ENCODE assay signal across 17 mouse cellular contexts in genomic region chr1:36461829-36462228, GRCm38 (mm10). TPM values are rescaled to one million over a fixed set of nuclear protein-coding genes. Genes with fewer than 3 reads are reported as not detected.
A peak's percentile ranks its signal among the peaks of the same experiment; 100 is the strongest.
DNase-seq lines count a peak whose midpoint lies in the region; ATAC-seq lines count a peak whose summit lies in the region.
"Had no signal": no experiment of that assay in that cellular context is flagged by ENCODE, and none has a peak within 500 bp of the region (broad histone marks: within the 10 kb centered on the region; RNA-seq: fewer than 3 reads in every experiment).

No protein-coding gene starts in this region.

- DNase-seq in CD4-positive, CD25-positive, alpha-beta regulatory T cell, adult 2 months (ENCODE audit: low read depth, low spot score): peak; percentile 39
- peak; percentile 27 for DNase-seq in T-cell, adult 2 months (ENCODE audit: low spot score)
- peak; percentile 55 for DNase-seq in thymus, postnatal 25 days
- DNase-seq in left cerebral cortex, adult 8-10 months (ENCODE audit: low spot score in 2 of 2): no peak
- DNase-seq: adrenal gland, postnatal 25 days; cerebellum, adult 2 months; kidney, postnatal 25 days; lung, postnatal 14 days had no signal

- no peak overlapping the region for H3K4me3 ChIP-seq in midbrain, embryonic 13.5 days (replicated peaks)
- no peak overlapping the region for H3K4me3 ChIP-seq in heart, embryonic 11.5 days (ENCODE audit: low read depth, low read length)
- H3K4me3 ChIP-seq: erythroblast, embryonic 14.5 days; forebrain, embryonic 15.5 days; hindbrain, embryonic 13.5 days; intestine, embryonic 15.5 days had no signal

- H3K27me3 ChIP-seq in midbrain, embryonic 13.5 days: no peaks in the 10 kb centered on the region
- no peaks in the 10 kb centered on the region for H3K27me3 ChIP-seq in heart, embryonic 11.5 days (ENCODE audit: control insufficient read depth, insufficient read depth, low read length)
- H3K27me3 ChIP-seq: CH12.LX; forebrain, embryonic 15.5 days; hindbrain, embryonic 13.5 days; intestine, embryonic 15.5 days had no signal

- H3K9ac ChIP-seq in midbrain, embryonic 13.5 days (replicated peaks): no peak overlapping the region
- H3K9ac ChIP-seq in heart, embryonic 11.5 days (ENCODE audit: low read depth, low read length): no peak overlapping the region
- H3K9ac ChIP-seq: forebrain, embryonic 15.5 days; hindbrain, embryonic 13.5 days; intestine, embryonic 15.5 days had no signal

- no peaks in the 10 kb centered on the region for H3K36me3 ChIP-seq in midbrain, embryonic 13.5 days
- no peaks in the 10 kb centered on the region for H3K36me3 ChIP-seq in heart, embryonic 11.5 days (ENCODE audit: control insufficient read depth, insufficient read depth, low read length)
- H3K36me3 ChIP-seq: forebrain, embryonic 15.5 days; hindbrain, embryonic 13.5 days; intestine, embryonic 15.5 days had no signal

- WGBS in midbrain, embryonic 13.5 days: 67% methylated on average over 2 of the region's 2 CpGs
- WGBS in heart, embryonic 11.5 days (ENCODE audit: insufficient replicate concordance): 41% methylated on average over 2 of the region's 2 CpGs

- H3K4me2 ChIP-seq in midbrain, embryonic 13.5 days (replicated peaks): no peak overlapping the region
- no peak overlapping the region for H3K4me2 ChIP-seq in heart, embryonic 11.5 days
- H3K4me2 ChIP-seq: forebrain, embryonic 15.5 days; hindbrain, embryonic 13.5 days; intestine, embryonic 15.5 days; midbrain, embryonic 11.5 days had no signal

- no peaks in the 10 kb centered on the region for H3K9me3 ChIP-seq in midbrain, embryonic 13.5 days
- H3K9me3 ChIP-seq in heart, embryonic 11.5 days (replicated peaks; ENCODE audit: control insufficient read depth, low read length): no peaks in the 10 kb centered on the region
- H3K9me3 ChIP-seq: forebrain, embryonic 15.5 days; hindbrain, embryonic 13.5 days; intestine, embryonic 15.5 days had no signal

- no peak overlapping the region for H3K27ac ChIP-seq in midbrain, embryonic 13.5 days
- H3K27ac ChIP-seq in heart, embryonic 11.5 days (ENCODE audit: low read depth, low read length): no peak overlapping the region
- H3K27ac ChIP-seq: forebrain, embryonic 15.5 days; hindbrain, embryonic 13.5 days; intestine, embryonic 15.5 days had no signal

- no peaks in the 10 kb centered on the region for H3K4me1 ChIP-seq in midbrain, embryonic 13.5 days (replicated peaks)
- no peaks in the 10 kb centered on the region for H3K4me1 ChIP-seq in heart, embryonic 11.5 days (ENCODE audit: control insufficient read depth, insufficient read depth, low read length)
- H3K4me1 ChIP-seq: forebrain, embryonic 15.5 days had no signal

- peak; percentile 92 for ATAC-seq in megakaryocyte, adult 5-6 weeks (ENCODE audit: poor library complexity, severe bottlenecking)
- ATAC-seq in midbrain, embryonic 13.5 days: no peak
- ATAC-seq in heart, embryonic 11.5 days (replicated peaks; ENCODE audit: insufficient number of reproducible peaks, low FRiP score, low TSS enrichment): no peak
- ATAC-seq: forebrain, embryonic 15.5 days; intestine, embryonic 15.5 days had no signal

RNA-seq across cellular contexts. Expression of gene Cnnm4, which starts 9.6 kb away (rescaled TPM):
- total RNA-seq in megakaryocyte, adult 5-6 weeks (2015): 17.8 and 22.7 TPM in 2 replicates
- total RNA-seq in megakaryocyte, adult 5-6 weeks (2017): 15.2 and 16.3 TPM in 2 replicates
- 8.8 and 10.0 TPM in 2 replicates for polyA plus RNA-seq in midbrain, embryonic 13.5 days (2015; fragmentation: Nextera tagmentation; extraction: Ambion mirVana)
- 6.6 and 6.9 TPM in 2 replicates for polyA plus RNA-seq in heart, embryonic 11.5 days (2014; fragmentation: Nextera tagmentation; extraction: Ambion mirVana)
- 10 to 100 TPM; 11.7 to 13.7 (median 12.2) TPM for total RNA-seq in left cerebral cortex, adult 8-10 months (2022)

RNA-seq across cellular contexts. Expression of gene Lman2l, which starts 16.8 kb away (rescaled TPM):
- total RNA-seq in megakaryocyte, adult 5-6 weeks (2015): 23.9 and 25.4 TPM in 2 replicates
- 14.4 and 15.8 TPM in 2 replicates for total RNA-seq in megakaryocyte, adult 5-6 weeks (2017)
- polyA plus RNA-seq in midbrain, embryonic 13.5 days (2015; fragmentation: Nextera tagmentation; extraction: Ambion mirVana): 66.8 and 72.1 TPM in 2 replicates
- polyA plus RNA-seq in heart, embryonic 11.5 days (2014; fragmentation: Nextera tagmentation; extraction: Ambion mirVana): 31.3 and 31.4 TPM in 2 replicates
- total RNA-seq in left cerebral cortex, adult 8-10 months (2022): 10 to 100 TPM; 36.4 to 46.7 (median 39.1) TPM

RNA-seq across cellular contexts. Expression of gene Cnnm3, which starts 49.8 kb away (rescaled TPM):
- total RNA-seq in megakaryocyte, adult 5-6 weeks (2015): 14.4 and 15.1 TPM in 2 replicates
- 6.8 and 11.1 TPM in 2 replicates for total RNA-seq in megakaryocyte, adult 5-6 weeks (2017)
- polyA plus RNA-seq in midbrain, embryonic 13.5 days (2015; fragmentation: Nextera tagmentation; extraction: Ambion mirVana): 4.2 and 4.8 TPM in 2 replicates
- 2.5 and 3.9 TPM in 2 replicates for polyA plus RNA-seq in heart, embryonic 11.5 days (2014; fragmentation: Nextera tagmentation; extraction: Ambion mirVana)
- total RNA-seq in left cerebral cortex, adult 8-10 months (2022): 10 to 100 TPM; 31.8 to 38.3 (median 33.4) TPM

Comparison
In these comparisons a context has a peak if more than half of its experiments do, and no peak if none do; other contexts are left out.
1. DNase-seq: peak in CD4-positive, CD25-positive, alpha-beta regulatory T cell, adult 2 months (single experiment), T-cell, adult 2 months (single experiment) and thymus, postnatal 25 days (single experiment); none in left cerebral cortex, adult 8-10 months (0 of 2).